Mouse (Mus musculus) brain, embryonic 14.5 days (tissue): ENCODE data around the gene Lrrc4.

Experiments used
- CTCF ChIP-seq: fragments of 200-500 bp; IDR thresholded peaks from 2 replicates; pipeline ENCODE4 v1.5.1; 2012; ENCODE audit warnings: inconsistent platforms, mild to moderate bottlenecking, moderate library complexity, borderline replicate concordance; ENCODE audit not compliant: insufficient read depth, insufficient read length; ENCODE audit errors: extremely low read depth
- POLR2A ChIP-seq: fragments of 200-500 bp; IDR thresholded peaks from 2 replicates; pipeline ENCODE4 v1.6.1; 2012; ENCODE audit warnings: mild to moderate bottlenecking, inconsistent platforms, borderline replicate concordance; ENCODE audit not compliant: poor library complexity, insufficient read depth, insufficient read length, severe bottlenecking; ENCODE audit errors: extremely low read depth

- TF ChIP-seq CTCF (no peak), POLR2A (no peak)
Observed at GRCm38 (mm10) chr6:28645231-28645630, 186.3 kb downstream of the Lrrc4 start.
